Mouse (Mus musculus): ENCODE measurements at regions not wholly inside any gene's neighbourhood (a gene's known extent, or its start where the extent isn't known, plus 50 kb on each side); places are given as distances from the start of the nearest gene placed in this dataset.

- TF ChIP-seq POLR2A (IDR thresholded peaks at IDR 0.05; ENCODE audit: low read depth, low read length) (no peak), CTCF (IDR thresholded peaks at IDR 0.05; ENCODE audit: extremely low read depth, insufficient read length, insufficient replicate concordance, low read depth, low read length) (no peak)
Measured at GRCm38 (mm10) chr12:27417387-27418009, 75.1 kb upstream of the Sox11 start.

All from small intestine, adult 2 months (tissue).